Mouse (Mus musculus) frontal cortex, postnatal 10 days (tissue): Measurements from ENCODE around the gene Gm4791.

ENCODE experiments used
- DNase-seq, 2 experiments: peaks; one replicate each; pipeline ENCODE4 v3.0.0; 2022; ENCODE audit warnings: low spot score in 2 of 2, mixed read lengths in 1 of 2

The Gm4791 gene

GRCm38 (mm10) chr9:46998338-46998791 lies at the start of gene Gm4791:
Gene Gm4791 (plus strand): TSS chr9:46998741.
- no peak for DNase-seq

- DNase-seq = peak in 1 of 2 experiments; percentile 46
Measured at GRCm38 (mm10) chr9:46956286-46956685, 42.3 kb upstream of the Gm4791 start.

- no peak for DNase-seq
Measured at GRCm38 (mm10) chr9:46957420-46957950, 41.1 kb upstream of the Gm4791 start.

GRCm38 (mm10) chr9:46966028-46966427 lies 32.5 kb upstream of the Gm4791 start:
- DNase-seq = peak in 1 of 2 experiments; percentile 26

GRCm38 (mm10) chr9:46968970-46969369 lies 29.6 kb upstream of the Gm4791 start:
- DNase-seq = no peak

GRCm38 (mm10) chr9:46969406-46969805 lies 29.1 kb upstream of the Gm4791 start:
- DNase-seq = no peak

GRCm38 (mm10) chr9:46978806-46979205 lies 19.7 kb upstream of the Gm4791 start:
- no peak for DNase-seq

- DNase-seq = no peak
Measured at GRCm38 (mm10) chr9:46980111-46980510, 18.4 kb upstream of the Gm4791 start.

GRCm38 (mm10) chr9:46983471-46983870 lies 15.1 kb upstream of the Gm4791 start:
- DNase-seq = no peak

- DNase-seq = no peak
Measured at GRCm38 (mm10) chr9:47041569-47041968, 43.0 kb downstream of the Gm4791 start.
